Mouse (Mus musculus): ENCODE results near the gene Simc1.

DNA sequence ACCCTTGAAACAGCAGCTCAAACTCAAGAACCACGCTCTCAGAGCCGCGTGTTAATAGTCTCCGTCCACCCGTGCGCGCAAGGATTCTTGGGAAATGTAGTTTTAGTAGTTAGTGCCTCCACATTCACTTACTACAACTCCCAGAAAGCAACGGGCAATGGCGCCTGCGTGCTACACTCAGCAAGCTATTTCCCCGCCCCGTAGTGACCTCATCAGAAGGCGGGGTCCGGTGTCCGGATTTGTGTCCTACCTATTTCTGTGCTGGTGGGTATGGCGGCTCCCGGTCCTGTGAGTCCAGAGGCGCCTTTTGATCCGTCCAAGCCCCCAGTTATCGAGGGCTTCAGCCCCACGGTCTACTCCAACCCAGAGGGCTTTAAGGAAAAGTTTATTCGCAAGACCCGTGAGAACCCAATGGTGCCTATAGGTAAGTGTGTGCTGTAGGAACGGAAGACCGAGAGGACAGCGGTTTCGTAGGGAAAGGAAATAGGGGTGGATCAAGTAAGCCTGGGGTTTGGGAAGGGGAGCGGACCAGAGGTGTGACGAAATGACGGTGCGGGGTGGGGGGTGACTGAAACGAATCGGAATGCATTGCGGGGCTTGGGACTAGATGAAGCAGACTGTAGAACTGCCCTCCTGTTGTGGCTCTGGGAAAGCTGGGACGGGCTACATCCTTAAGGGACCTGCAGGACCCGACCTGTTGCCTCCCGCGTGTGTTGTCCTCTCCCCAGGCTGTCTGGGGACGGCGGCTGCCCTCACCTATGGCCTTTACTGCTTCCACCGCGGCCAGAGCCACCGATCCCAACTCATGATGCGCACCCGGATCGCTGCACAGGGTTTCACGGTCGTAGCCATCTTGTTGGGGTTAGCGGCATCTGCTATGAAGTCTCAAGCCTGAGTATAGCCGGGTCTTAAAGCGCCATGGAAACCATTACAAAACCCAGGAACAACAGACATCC lies 86.7 kb downstream of the Simc1 start, which contains the start of the genes Nop16 and Higd2a:
- TF ChIP-seq CTCF (IDR thresholded peaks at IDR 0.05; ENCODE audit: low read depth) (no peak), EP300 (IDR thresholded peaks at IDR 0.05; ENCODE audit: low read depth) (no peak)

Data from liver, postnatal 0 days (tissue).